10 mouse cellular contexts compared by ENCODE assay signal in the genomic region with DNA sequence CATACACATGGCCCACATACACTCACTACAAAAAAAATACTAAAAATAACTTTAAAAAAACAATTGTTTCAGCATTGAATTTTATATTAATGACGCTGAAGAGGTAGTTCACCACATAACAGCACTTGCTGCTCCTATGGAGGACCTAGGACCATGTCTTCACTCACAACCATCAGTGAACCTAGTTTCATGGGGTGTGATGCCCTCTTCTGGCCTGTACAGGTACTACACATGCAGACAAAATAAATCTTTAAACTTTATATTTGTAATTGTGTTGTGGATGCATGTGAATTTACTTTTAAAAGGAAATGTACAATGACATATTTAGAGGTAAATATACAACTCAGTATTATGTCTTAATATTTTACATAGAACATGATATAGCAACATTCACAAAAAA. TPM values are rescaled to one million over a fixed set of nuclear protein-coding genes. Genes with fewer than 3 reads are reported as not detected.
DNase-seq lines count a peak whose midpoint lies in the region; ATAC-seq and TF ChIP-seq lines count a peak whose summit lies in the region.
"Had no signal": no experiment of that assay in that cellular context is flagged by ENCODE, and none has a peak within 500 bp of the region (broad histone marks: within the 10 kb centered on the region; RNA-seq: fewer than 3 reads in every experiment).

No protein-coding gene starts in this region.

- peak; percentile 13; the same call in 1 of the 2 replicates for TF ChIP-seq CTCF in lung, adult 2 months (IDR thresholded peaks at IDR 0.05; ENCODE audit: insufficient read depth, low read length)
- peak; percentile 37 to 78 (median 51) for TF ChIP-seq CTCF in MEL (IDR thresholded peaks at IDR 0.05 in 2 of 3, conservative IDR thresholded peaks at IDR 0.05 in 1 of 3; ENCODE audit: control insufficient read depth in 1 of 3, insufficient read depth in 1 of 3, low read depth in 2 of 3, low read length in 3 of 3, poor library complexity in 1 of 3, severe bottlenecking in 1 of 3)

- peak; percentile 13 to 23 for DNase-seq in cerebellum, postnatal 10 days
- no peak for DNase-seq in cerebellum, adult 18-20 months
- no peak for DNase-seq in lung, adult 2 months
- no peak for DNase-seq in lung, postnatal 10 days
- peak; percentile 44 for DNase-seq in MEL (ENCODE audit: low read depth, low spot score)
- DNase-seq in urinary bladder, postnatal 25 days (ENCODE audit: low spot score): no peak
- DNase-seq: liver, embryonic 13.5 days had no signal

- TF ChIP-seq POLR2A in lung, adult 2 months (IDR thresholded peaks at IDR 0.05; ENCODE audit: borderline replicate concordance, extremely low read depth, low read depth, low read length): no peak
- no peak for TF ChIP-seq POLR2A in MEL (IDR thresholded peaks at IDR 0.05; ENCODE audit: control insufficient read depth in 1 of 2, insufficient read depth in 1 of 2, low read depth in 1 of 2, low read length in 2 of 2, poor library complexity in 1 of 2)

- peak; percentile 35 for TF ChIP-seq RAD21 in MEL (IDR thresholded peaks at IDR 0.05; ENCODE audit: low read depth, low read length)

- no peaks in the 10 kb centered on the region for H3K4me1 ChIP-seq in lung, adult 2 months (ENCODE audit: control insufficient read depth, insufficient read depth, low read length)
- no peaks in the 10 kb centered on the region for H3K4me1 ChIP-seq in MEL (ENCODE audit: control insufficient read depth in 1 of 2, insufficient read depth in 2 of 2, low read length in 2 of 2)
- H3K4me1 ChIP-seq: liver, embryonic 13.5 days; neural tube, embryonic 12.5 days had no signal

- no peak overlapping the region for H3K4me3 ChIP-seq in lung, adult 2 months (replicated peaks; ENCODE audit: extremely low read depth, low read depth, low read length)
- no peak overlapping the region for H3K4me3 ChIP-seq in MEL (ENCODE audit: control insufficient read depth in 1 of 2, insufficient read depth in 1 of 2, low read depth in 2 of 2, low read length in 2 of 2)
- H3K4me3 ChIP-seq: liver, embryonic 13.5 days; neural tube, embryonic 12.5 days had no signal

- peak; percentile 78 for ATAC-seq in megakaryocyte progenitor cell, adult 5-6 weeks (replicated peaks; ENCODE audit: poor library complexity)
- no peak for ATAC-seq in erythroblast, adult 5-6 weeks (replicated peaks; ENCODE audit: low FRiP score, poor library complexity, severe bottlenecking)

- peaks cover 0 to 5% of the 10 kb centered on the region in 2 experiments; a peak in 2 of 4 replicates for H3K27me3 ChIP-seq in MEL (ENCODE audit: control insufficient read depth in 1 of 2, insufficient read depth in 2 of 2, low read length in 2 of 2)
- H3K27me3 ChIP-seq: liver, embryonic 13.5 days; neural tube, embryonic 12.5 days had no signal

- H3K27ac ChIP-seq in MEL (ENCODE audit: control insufficient read depth, low read depth, low read length): no peak overlapping the region
- H3K27ac ChIP-seq: liver, embryonic 13.5 days; neural tube, embryonic 12.5 days had no signal

- 64% methylated on average over 1 of the region's 1 CpGs for WGBS in lung, adult 2 months

- no peaks in the 10 kb centered on the region for H3K9me3 ChIP-seq in MEL (replicated peaks; ENCODE audit: insufficient read depth, low read length)
- H3K9me3 ChIP-seq: liver, embryonic 13.5 days; neural tube, embryonic 12.5 days had no signal

- no peak overlapping the region for H3K9ac ChIP-seq in MEL (ENCODE audit: control insufficient read depth, low read depth, low read length, poor library complexity, severe bottlenecking)
- H3K9ac ChIP-seq: liver, embryonic 13.5 days; neural tube, embryonic 12.5 days had no signal

- H3K36me3 ChIP-seq in MEL (ENCODE audit: control insufficient read depth in 1 of 2, insufficient read depth in 2 of 2, low read length in 2 of 2): no peaks in the 10 kb centered on the region
- H3K36me3 ChIP-seq: liver, embryonic 13.5 days had no signal

- TF ChIP-seq EP300 in MEL (IDR thresholded peaks at IDR 0.05; ENCODE audit: low read depth in 1 of 2, low read length in 2 of 2): no peak

- H3K79me2 ChIP-seq in MEL (ENCODE audit: control insufficient read depth, insufficient read depth, low read length, poor library complexity): no peaks in the 10 kb centered on the region

TF ChIP-seq in MEL, 35 proteins besides CTCF, POLR2A, EP300 and RAD21:
- TF ChIP-seq ZMIZ1 (IDR thresholded peaks at IDR 0.05; ENCODE audit: low read depth, low read length) (no peak), SMC3 (IDR thresholded peaks at IDR 0.05; ENCODE audit: low read depth, low read length) (peak; percentile 27; the same call in 1 of the 2 replicates)
TF ChIP-seq in MEL: peak in this region for 1.

RNA-seq across cellular contexts. Expression of a gene that starts 21.5 kb away (rescaled TPM):
- polyA plus RNA-seq in lung, adult 2 months (2012; rRNA removed): 6.4 and 7.4 TPM in 2 replicates
- total RNA-seq in MEL (2012; rRNA removed): 0.07 and 0.08 TPM in 2 replicates
- under 1 TPM in 1 of 2 experiments, not detected in 1; 0.24 TPM for polyA plus RNA-seq in MEL (2012; ENCODE audit: insufficient read depth in 1 of 2, insufficient read length in 2 of 2, low read depth in 1 of 2, low replicate concordance in 2 of 2, missing spikeins in 1 of 2)
- 8.1 and 11.1 TPM in 2 replicates for total RNA-seq in megakaryocyte progenitor cell, adult 5-6 weeks (2015)
- total RNA-seq in megakaryocyte progenitor cell, adult 5-6 weeks (2017): 11.2 and 14.2 TPM in 2 replicates
- 1.9 and 3.8 TPM in 2 replicates for total RNA-seq in erythroblast, adult 5-6 weeks (2015; ENCODE audit: low replicate concordance)
- 4.0 and 4.3 TPM in 2 replicates for total RNA-seq in erythroblast, adult 5-6 weeks (2017; ENCODE audit: low replicate concordance)

RNA-seq across cellular contexts. Expression of a gene that starts 22.1 kb away (rescaled TPM):
- polyA plus RNA-seq in lung, adult 2 months (2012; rRNA removed): 3.8 and 6.7 TPM in 2 replicates
- 0.07 TPM in 1 of 2 replicates, not detected in the other for total RNA-seq in MEL (2012; rRNA removed)
- under 1 TPM in 1 of 2 experiments, not detected in 1; 0.01 TPM for polyA plus RNA-seq in MEL (2012; ENCODE audit: insufficient read depth in 1 of 2, insufficient read length in 2 of 2, low read depth in 1 of 2, low replicate concordance in 2 of 2, missing spikeins in 1 of 2)
- 1.5 and 2.2 TPM in 2 replicates for total RNA-seq in megakaryocyte progenitor cell, adult 5-6 weeks (2015)
- total RNA-seq in megakaryocyte progenitor cell, adult 5-6 weeks (2017): 1.7 and 2.3 TPM in 2 replicates
- 2.3 and 8.6 TPM in 2 replicates for total RNA-seq in erythroblast, adult 5-6 weeks (2015; ENCODE audit: low replicate concordance)
- 0.70 and 1.3 TPM in 2 replicates for total RNA-seq in erythroblast, adult 5-6 weeks (2017; ENCODE audit: low replicate concordance)

Comparison
In these comparisons a context has a peak if more than half of its experiments do, and no peak if none do; other contexts are left out.
1. DNase-seq: peak in cerebellum, postnatal 10 days (2 of 2) and MEL (single experiment); none in cerebellum, adult 18-20 months (0 of 2), lung, adult 2 months (single experiment), lung, postnatal 10 days (single experiment) and urinary bladder, postnatal 25 days (single experiment).